Mouse (Mus musculus) right cerebral cortex, adult 2 months (tissue): ENCODE measurements around the gene Spsb2.
A peak's percentile ranks its signal among the peaks of the same experiment; 100 is the strongest.

Source experiments
- DNase-seq, 2 experiments: peaks; one replicate each; pipeline ENCODE4 v3.0.0; 2021 to 2022; ENCODE audit warnings: low spot score in 2 of 2

Gene Spsb2

DNA sequence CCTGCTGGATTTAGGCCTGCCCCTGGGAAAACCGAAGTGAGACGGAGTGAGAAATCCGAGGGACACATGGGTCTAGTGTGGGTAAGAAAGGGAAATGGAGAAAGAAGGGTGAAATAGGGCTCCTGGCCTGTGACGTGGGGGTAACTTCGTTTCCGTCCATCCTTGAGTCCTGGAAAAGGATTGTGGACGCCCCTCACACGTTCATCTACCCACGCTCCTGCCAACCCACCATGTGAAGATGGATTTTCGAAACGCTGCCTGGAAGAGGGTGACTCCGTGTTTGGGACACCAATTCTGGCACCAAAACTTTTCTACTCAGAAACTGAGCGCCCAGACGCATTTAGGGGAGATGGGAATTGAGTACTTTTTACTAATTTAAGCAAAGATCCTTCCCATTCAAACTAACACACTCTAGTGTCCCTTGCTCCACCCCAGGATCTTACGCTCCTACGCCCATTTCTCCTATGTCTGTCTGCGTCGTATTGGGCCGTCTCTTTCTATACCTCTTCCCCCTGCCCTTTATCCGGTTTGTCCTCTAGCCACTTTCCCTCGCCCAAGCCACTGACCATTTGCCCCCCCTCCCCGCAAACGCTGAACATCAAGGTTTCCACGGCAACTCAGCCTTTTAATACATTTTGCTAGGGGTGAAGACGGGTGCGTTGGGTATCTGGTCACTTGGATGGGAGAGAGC lies 49.5 kb downstream of the Spsb2 start:
- DNase-seq: peak in 1 of 2 experiments; percentile 8

- no peak for DNase-seq
Measured at GRCm38 (mm10) chr6:124858561-124859318, 50.3 kb downstream of the Spsb2 start.

- peak; percentile 91 to 93 for DNase-seq
Measured at GRCm38 (mm10) chr6:124859725-124860124, 51.3 kb downstream of the Spsb2 start.
